Mouse (Mus musculus): ENCODE results near the gene Krtcap2. TPM values are rescaled to one million over a fixed set of nuclear protein-coding genes. Genes with fewer than 3 reads are reported as not detected.

Gene Krtcap2
- polyA plus RNA-seq (2017; shearing (Covaris generic)) = 100 to 1,000 TPM; 235 to 244 TPM

GRCm38 (mm10) chr3:89245688-89246171, at the start of gene Krtcap2:
Gene Krtcap2, plus strand, starts transcription at chr3:89245966.

GRCm38 (mm10) chr3:89202253-89203141, 43.3 kb upstream of the Krtcap2 start, which contains the start of gene Gba:
Gene Gba, plus strand, starts transcription at chr3:89202928.

GRCm38 (mm10) chr3:89214681-89215411, 30.9 kb upstream of the Krtcap2 start, which contains the start of gene Thbs3:
Gene Thbs3, plus strand, starts transcription at chr3:89215180.

GRCm38 (mm10) chr3:89226900-89227299, 18.9 kb upstream of the Krtcap2 start, which contains the start of gene Mtx1:
Gene Mtx1, minus strand, starts transcription at chr3:89227088.

GRCm38 (mm10) chr3:89228836-89229235, 16.9 kb upstream of the Krtcap2 start, which contains the start of gene Muc1:
Gene Muc1, plus strand, starts transcription at chr3:89229057.

GRCm38 (mm10) chr3:89246261-89247100, 715 bp downstream of the Krtcap2 start, which contains the start of gene Trim46:
Gene Trim46, minus strand, starts transcription at chr3:89246309.

GRCm38 (mm10) chr3:89259076-89259475, 13.3 kb downstream of the Krtcap2 start, which contains the start of gene Dpm3:
Gene Dpm3, plus strand, starts transcription at chr3:89259358.

GRCm38 (mm10) chr3:89270051-89270755, 24.4 kb downstream of the Krtcap2 start, which contains the start of gene Slc50a1:
Gene Slc50a1, minus strand, starts transcription at chr3:89270570.

GRCm38 (mm10) chr3:89280606-89281511, 35.1 kb downstream of the Krtcap2 start, which contains the start of gene Efna1:
Gene Efna1, minus strand, starts transcription at chr3:89281142.

Other genes starting within 250 kb of the Krtcap2 start
- 10 to 100 TPM; 41.8 to 47.3 TPM for gene Rusc1, start 152.7 kb upstream of the Krtcap2 start, polyA plus RNA-seq (2017; shearing (Covaris generic))
- under 1 TPM in 1 of 2 experiments, not detected in 1; 0.23 TPM for gene Gm43738, start 144.9 kb upstream of the Krtcap2 start, polyA plus RNA-seq (2017; shearing (Covaris generic))
- 100 to 1,000 TPM in 1 of 2 experiments, 10 to 100 TPM in 1; 59.8 to 110 TPM for gene Fdps, start 144.0 kb upstream of the Krtcap2 start, polyA plus RNA-seq (2017; shearing (Covaris generic))
- gene Pklr, start 109.8 kb upstream of the Krtcap2 start, polyA plus RNA-seq (2017; shearing (Covaris generic)) = 1 to 10 TPM in 1 of 2 experiments, not detected in 1; 1.8 TPM
- gene Hcn3, start 85.8 kb upstream of the Krtcap2 start, polyA plus RNA-seq (2017; shearing (Covaris generic)) = 1 to 10 TPM in 1 of 2 experiments, under 1 TPM in 1; 0.76 to 2.1 TPM
- gene Clk2, start 81.2 kb upstream of the Krtcap2 start, polyA plus RNA-seq (2017; shearing (Covaris generic)) = 100 to 1,000 TPM; 115 to 129 TPM
- 100 to 1,000 TPM; 257 to 293 TPM for gene Scamp3, start 68.5 kb upstream of the Krtcap2 start, polyA plus RNA-seq (2017; shearing (Covaris generic))
- 100 to 1,000 TPM; 204 to 228 TPM for gene Fam189b, start 62.8 kb upstream of the Krtcap2 start, polyA plus RNA-seq (2017; shearing (Covaris generic))
- gene Gba, start 43.0 kb upstream of the Krtcap2 start, polyA plus RNA-seq (2017; shearing (Covaris generic)) = 100 to 1,000 TPM; 120 to 135 TPM
- 1 to 10 TPM in 1 of 2 experiments, under 1 TPM in 1; 0.88 to 1.6 TPM for gene Thbs3, start 30.8 kb upstream of the Krtcap2 start, polyA plus RNA-seq (2017; shearing (Covaris generic))
- gene Mtx1, start 18.9 kb upstream of the Krtcap2 start, polyA plus RNA-seq (2017; shearing (Covaris generic)) = 100 to 1,000 TPM; 121 to 126 TPM
- 1 to 10 TPM in 1 of 2 experiments, not detected in 1; 1.2 TPM for gene Muc1, start 16.9 kb upstream of the Krtcap2 start, polyA plus RNA-seq (2017; shearing (Covaris generic))
- gene Trim46, start 343 bp downstream of the Krtcap2 start, polyA plus RNA-seq (2017; shearing (Covaris generic)) = 1 to 10 TPM; 3.0 to 3.5 TPM
- 10 to 100 TPM; 84.5 to 92.4 TPM for gene Dpm3, start 13.4 kb downstream of the Krtcap2 start, polyA plus RNA-seq (2017; shearing (Covaris generic))
- 100 to 1,000 TPM; 239 to 241 TPM for gene Slc50a1, start 24.6 kb downstream of the Krtcap2 start, polyA plus RNA-seq (2017; shearing (Covaris generic))
- gene Efna1, start 35.2 kb downstream of the Krtcap2 start, polyA plus RNA-seq (2017; shearing (Covaris generic)) = not detected
- under 1 TPM in 1 of 2 experiments, not detected in 1; 0.49 TPM for gene Efna3, start 77.0 kb downstream of the Krtcap2 start, polyA plus RNA-seq (2017; shearing (Covaris generic))
- under 1 TPM; 0.42 to 0.82 TPM for gene Efna4, start 92.1 kb downstream of the Krtcap2 start, polyA plus RNA-seq (2017; shearing (Covaris generic))
- 10 to 100 TPM; 24.1 to 31.4 TPM for gene Adam15, start 104.0 kb downstream of the Krtcap2 start, polyA plus RNA-seq (2017; shearing (Covaris generic))
- under 1 TPM; 0.27 to 0.37 TPM for gene Dcst2, start 116.0 kb downstream of the Krtcap2 start, polyA plus RNA-seq (2017; shearing (Covaris generic))
- under 1 TPM; 0.32 to 0.40 TPM for gene Dcst1, start 119.3 kb downstream of the Krtcap2 start, polyA plus RNA-seq (2017; shearing (Covaris generic))
- 10 to 100 TPM; 45.3 to 49.2 TPM for gene Zbtb7b, start 148.8 kb downstream of the Krtcap2 start, polyA plus RNA-seq (2017; shearing (Covaris generic))
- 1 to 10 TPM in 1 of 2 experiments, not detected in 1; 1.8 TPM for gene Lenep, start 156.8 kb downstream of the Krtcap2 start, polyA plus RNA-seq (2017; shearing (Covaris generic))
- gene Flad1, start 165.9 kb downstream of the Krtcap2 start, polyA plus RNA-seq (2017; shearing (Covaris generic)) = 10 to 100 TPM; 54.6 to 58.7 TPM
- gene Cks1b, start 172.4 kb downstream of the Krtcap2 start, polyA plus RNA-seq (2017; shearing (Covaris generic)) = 10 to 100 TPM; 13.5 to 16.3 TPM
- 10 to 100 TPM; 69.6 to 83.1 TPM for gene Shc1, start 172.5 kb downstream of the Krtcap2 start, polyA plus RNA-seq (2017; shearing (Covaris generic))
- gene Pygo2, start 184.2 kb downstream of the Krtcap2 start, polyA plus RNA-seq (2017; shearing (Covaris generic)) = 10 to 100 TPM; 76.0 to 78.7 TPM
- 100 to 1,000 TPM; 113 to 129 TPM for gene Pbxip1, start 190.7 kb downstream of the Krtcap2 start, polyA plus RNA-seq (2017; shearing (Covaris generic))
- gene Pmvk, start 208.6 kb downstream of the Krtcap2 start, polyA plus RNA-seq (2017; shearing (Covaris generic)) = 10 to 100 TPM; 17.2 to 17.9 TPM

Measured in inflammation-experienced regulatory T-cells (primary cell).